Mouse (Mus musculus) cerebellum, adult 2 months (tissue): Measurements from ENCODE around the gene Med14.

Source experiments
- CTCF ChIP-seq: fragments of 200-500 bp; IDR thresholded peaks from 2 replicates; pipeline ENCODE4 v1.5.1; 2011; ENCODE audit warnings: low read depth, mild to moderate bottlenecking, control low read depth, low read length, moderate library complexity, borderline replicate concordance; ENCODE audit not compliant: insufficient read depth
- POLR2A ChIP-seq: fragments of 200-500 bp; IDR thresholded peaks from 2 replicates; pipeline ENCODE4 v1.6.1; 2011; ENCODE audit warnings: low read length, control low read depth, borderline replicate concordance; ENCODE audit not compliant: insufficient read depth

- TF ChIP-seq CTCF = no peak
- TF ChIP-seq POLR2A = no peak
These were observed 2.2 kb downstream of the Med14 start for GRCm38 (mm10) chrX:12759625-12760024.
